Mouse (Mus musculus): ENCODE measurements at regions not wholly inside any gene's neighbourhood (a gene's known extent, or its start where the extent isn't known, plus 50 kb on each side); places are given as distances from the start of the nearest gene placed in this dataset.

DNA sequence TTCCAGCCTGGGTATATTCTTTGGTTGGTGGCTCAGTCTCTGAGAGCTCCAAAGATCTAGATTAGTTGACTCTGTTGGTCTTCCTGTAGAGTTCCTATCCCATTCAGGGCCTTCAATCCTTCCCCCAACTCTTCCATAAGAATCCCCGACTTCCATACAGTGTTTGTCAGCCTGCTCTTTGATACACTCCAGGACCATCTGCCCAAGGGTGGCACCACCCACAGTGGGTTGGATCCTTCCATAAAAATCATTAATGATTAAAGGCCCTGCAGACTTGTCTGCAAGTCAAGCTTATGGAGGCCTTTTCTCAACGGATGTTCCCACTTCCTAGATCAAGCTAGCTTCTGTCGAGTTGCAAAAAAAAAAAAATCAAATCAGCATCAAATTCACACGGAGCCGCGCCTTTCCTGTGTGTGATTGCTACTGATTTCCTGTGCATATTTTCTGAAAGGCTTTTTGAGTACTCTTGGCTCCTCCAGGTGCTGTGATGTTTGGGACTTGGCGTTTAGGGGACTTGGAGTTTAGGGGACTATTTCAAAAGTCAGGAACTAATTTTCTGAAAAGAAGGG lies 171.3 kb upstream of the Gm9833 start:
- H3K27ac ChIP-seq: no peak overlapping the region
- WGBS: 93% methylated on average over 7 of the region's 7 CpGs
- H3K9ac ChIP-seq: no peak overlapping the region
- no peaks in the 10 kb centered on the region for H3K9me3 ChIP-seq
- H3K27me3 ChIP-seq (replicated peaks): no peaks in the 10 kb centered on the region
- no peak for ATAC-seq (replicated peaks)
- no peaks in the 10 kb centered on the region for H3K4me1 ChIP-seq
- H3K4me3 ChIP-seq: no peak overlapping the region
- no peaks in the 10 kb centered on the region for H3K36me3 ChIP-seq (replicated peaks)
- H3K4me2 ChIP-seq: no peak overlapping the region

- Histone ChIP-seq H3K4me2 (no peak overlapping the region), H3K27me3 (replicated peaks) (no peaks in the 10 kb centered on the region), H3K4me3 (no peak overlapping the region), H3K36me3 (replicated peaks) (no peaks in the 10 kb centered on the region), H3K4me1 (no peaks in the 10 kb centered on the region), H3K27ac (no peak overlapping the region), H3K9ac (no peak overlapping the region), H3K9me3 (no peaks in the 10 kb centered on the region)
- WGBS: 89% methylated on average over 3 of the region's 3 CpGs
- ATAC-seq (replicated peaks): no peak
These were observed 167.6 kb upstream of the Gm9833 start for GRCm38 (mm10) chr3:9920331-9920730.

- Histone ChIP-seq H3K4me3 (no peak overlapping the region), H3K4me2 (no peak overlapping the region), H3K27me3 (replicated peaks) (no peaks in the 10 kb centered on the region), H3K9ac (no peak overlapping the region), H3K27ac (no peak overlapping the region), H3K4me1 (no peaks in the 10 kb centered on the region), H3K36me3 (replicated peaks) (no peaks in the 10 kb centered on the region), H3K9me3 (no peaks in the 10 kb centered on the region)
- 97% methylated on average over 1 of the region's 1 CpGs for WGBS
- no peak for ATAC-seq (replicated peaks)
These were observed 166.2 kb upstream of the Gm9833 start for GRCm38 (mm10) chr3:9921730-9922129.

DNA sequence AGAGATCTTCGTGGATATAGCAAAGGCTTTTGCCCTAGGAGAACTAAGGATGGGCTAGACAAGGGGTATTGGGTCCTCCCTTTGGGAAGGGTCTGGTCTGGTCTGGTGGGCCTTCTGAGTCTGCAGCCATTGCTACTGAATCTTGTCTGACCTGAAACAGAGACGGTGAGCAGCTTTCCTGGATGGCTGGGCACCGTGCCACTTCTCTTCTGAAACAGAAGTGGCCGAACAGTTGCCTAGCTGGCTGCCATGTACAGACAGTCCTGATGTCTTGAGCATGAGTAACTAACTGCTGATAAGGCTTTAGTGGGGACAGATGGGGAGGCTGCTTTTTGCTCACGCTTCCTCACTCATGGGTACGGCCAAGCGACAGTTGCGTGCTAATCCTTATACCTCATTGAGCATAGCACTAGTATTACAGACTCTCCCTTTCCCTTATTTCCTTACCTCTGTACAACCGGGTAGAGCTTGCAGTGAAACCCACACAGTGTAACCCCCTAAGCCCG lies 165.3 kb upstream of the Gm9833 start:
- 91% methylated on average over 10 of the region's 10 CpGs for WGBS
- no peaks in the 10 kb centered on the region for H3K4me1 ChIP-seq

GRCm38 (mm10) chr3:9924630-9925029 lies 163.3 kb upstream of the Gm9833 start:
- Histone ChIP-seq H3K36me3 (replicated peaks) (no peaks in the 10 kb centered on the region), H3K4me3 (no peak overlapping the region), H3K4me1 (no peaks in the 10 kb centered on the region), H3K9ac (no peak overlapping the region), H3K4me2 (no peak overlapping the region), H3K9me3 (no peaks in the 10 kb centered on the region), H3K27ac (no peak overlapping the region), H3K27me3 (replicated peaks) (no peaks in the 10 kb centered on the region)
- no peak for ATAC-seq (replicated peaks)
- WGBS: 100% methylated on average over 1 of the region's 1 CpGs

More for the DNA sequence above, 165.3 kb upstream of the Gm9833 start:
- H3K27ac ChIP-seq: no peak overlapping the region
- H3K36me3 ChIP-seq (replicated peaks): no peaks in the 10 kb centered on the region
- H3K9ac ChIP-seq: no peak overlapping the region
- H3K9me3 ChIP-seq: no peaks in the 10 kb centered on the region
- no peak for ATAC-seq (replicated peaks)
- H3K27me3 ChIP-seq (replicated peaks): no peaks in the 10 kb centered on the region
- H3K4me2 ChIP-seq: no peak overlapping the region
- no peak overlapping the region for H3K4me3 ChIP-seq

- H3K27ac ChIP-seq: no peak overlapping the region
- H3K4me2 ChIP-seq: no peak overlapping the region
- no peaks in the 10 kb centered on the region for H3K36me3 ChIP-seq (replicated peaks)
- H3K4me3 ChIP-seq: no peak overlapping the region
- no peak for ATAC-seq (replicated peaks)
- H3K27me3 ChIP-seq (replicated peaks): no peaks in the 10 kb centered on the region
- H3K4me1 ChIP-seq: no peaks in the 10 kb centered on the region
- H3K9ac ChIP-seq: no peak overlapping the region
- no peaks in the 10 kb centered on the region for H3K9me3 ChIP-seq
- 75% methylated on average over 8 of the region's 8 CpGs for WGBS
These were observed 151.0 kb upstream of the Gm9833 start for GRCm38 (mm10) chr3:9936853-9937441.

GRCm38 (mm10) chr3:9938651-9939050 lies 149.3 kb upstream of the Gm9833 start:
- no peak overlapping the region for H3K9ac ChIP-seq
- no peaks in the 10 kb centered on the region for H3K9me3 ChIP-seq
- H3K4me2 ChIP-seq: no peak overlapping the region
- H3K27me3 ChIP-seq (replicated peaks): no peaks in the 10 kb centered on the region
- no peak overlapping the region for H3K4me3 ChIP-seq
- no peaks in the 10 kb centered on the region for H3K36me3 ChIP-seq (replicated peaks)
- ATAC-seq (replicated peaks): no peak
- no peak overlapping the region for H3K27ac ChIP-seq
- no peaks in the 10 kb centered on the region for H3K4me1 ChIP-seq
- 59% methylated on average over 1 of the region's 1 CpGs for WGBS

GRCm38 (mm10) chr3:9942631-9943030 lies 145.3 kb upstream of the Gm9833 start:
- Histone ChIP-seq H3K27ac (no peak overlapping the region), H3K4me1 (no peaks in the 10 kb centered on the region), H3K9me3 (no peaks in the 10 kb centered on the region), H3K27me3 (replicated peaks) (no peaks in the 10 kb centered on the region), H3K4me3 (no peak overlapping the region), H3K4me2 (no peak overlapping the region), H3K36me3 (replicated peaks) (no peaks in the 10 kb centered on the region), H3K9ac (no peak overlapping the region)
- WGBS: 90% methylated on average over 5 of the region's 5 CpGs
- ATAC-seq (replicated peaks): no peak

DNA sequence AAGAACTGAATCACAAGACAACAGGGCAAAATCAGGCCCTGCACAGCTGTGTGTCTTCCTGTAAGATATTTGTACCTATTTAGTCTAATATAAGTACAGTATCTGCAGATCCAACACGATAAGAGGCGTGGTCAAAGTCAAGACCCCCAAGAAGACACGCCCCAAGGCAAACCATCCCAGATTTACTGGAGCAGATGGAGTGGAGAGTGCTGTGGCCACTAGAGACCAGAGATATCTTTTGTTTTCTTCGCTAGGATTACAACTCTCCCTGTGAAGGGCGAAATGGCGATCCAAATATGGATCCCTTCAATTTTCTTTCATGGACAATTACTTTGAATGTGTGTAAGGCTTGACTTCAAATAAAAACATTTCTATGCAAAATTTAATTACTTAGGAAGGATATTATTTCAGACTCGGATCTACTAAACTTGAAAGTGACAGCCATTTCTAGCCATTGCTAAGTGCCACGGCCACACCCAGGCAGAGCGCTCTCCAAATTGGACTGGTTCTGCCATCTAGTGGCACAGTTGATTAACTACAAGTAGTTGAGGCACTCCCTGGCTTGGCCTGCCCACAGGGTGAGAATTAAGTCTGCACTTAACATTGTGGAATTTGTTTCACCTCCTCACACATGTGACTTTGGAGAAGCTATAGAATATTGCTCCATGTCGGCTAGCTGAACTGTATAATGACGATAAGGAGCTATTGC lies 140.4 kb upstream of the Gm9833 start:
- Histone ChIP-seq H3K27me3 (replicated peaks) (no peaks in the 10 kb centered on the region), H3K36me3 (replicated peaks) (no peaks in the 10 kb centered on the region), H3K4me2 (no peak overlapping the region), H3K4me3 (no peak overlapping the region), H3K4me1 (no peaks in the 10 kb centered on the region), H3K9me3 (no peaks in the 10 kb centered on the region), H3K9ac (no peak overlapping the region), H3K27ac (no peak overlapping the region)
- ATAC-seq (replicated peaks): peak; percentile 94
- WGBS: 51% methylated on average over 11 of the region's 11 CpGs

- Histone ChIP-seq H3K9ac (no peak overlapping the region), H3K4me2 (no peak overlapping the region), H3K27ac (no peak overlapping the region), H3K36me3 (replicated peaks) (no peaks in the 10 kb centered on the region), H3K9me3 (no peaks in the 10 kb centered on the region), H3K27me3 (replicated peaks) (no peaks in the 10 kb centered on the region), H3K4me1 (no peaks in the 10 kb centered on the region), H3K4me3 (no peak overlapping the region)
- 72% methylated on average over 7 of the region's 7 CpGs for WGBS
- ATAC-seq (replicated peaks): peak; percentile 80
These were observed 139.8 kb upstream of the Gm9833 start for GRCm38 (mm10) chr3:9948114-9948513.

DNA sequence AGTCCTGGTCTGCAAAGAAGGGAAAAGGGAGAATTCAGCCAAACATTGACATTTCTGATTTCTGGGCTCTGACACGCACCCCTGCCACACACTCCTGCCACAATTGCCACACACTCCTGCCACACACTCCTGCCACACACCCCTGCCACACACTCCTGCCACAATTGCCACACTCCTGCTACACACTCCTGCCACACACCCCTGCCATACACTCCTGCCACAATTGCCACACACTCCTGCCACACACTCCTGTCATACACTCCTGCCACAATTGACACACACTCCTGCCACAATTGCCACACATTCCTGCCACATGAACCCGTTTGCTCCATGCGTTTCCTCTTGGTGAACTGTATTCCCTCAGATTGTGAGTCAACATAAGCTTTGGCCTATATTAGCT lies 130.0 kb upstream of the Gm9833 start:
- no peak overlapping the region for H3K27ac ChIP-seq
- H3K9ac ChIP-seq: no peak overlapping the region
- no peak overlapping the region for H3K4me3 ChIP-seq
- no peaks in the 10 kb centered on the region for H3K27me3 ChIP-seq (replicated peaks)
- no peaks in the 10 kb centered on the region for H3K36me3 ChIP-seq (replicated peaks)
- 87% methylated on average over 3 of the region's 3 CpGs for WGBS
- no peak for ATAC-seq (replicated peaks)
- H3K9me3 ChIP-seq: no peaks in the 10 kb centered on the region
- no peak overlapping the region for H3K4me2 ChIP-seq
- no peaks in the 10 kb centered on the region for H3K4me1 ChIP-seq

- 92% methylated on average over 37 of the region's 37 CpGs for WGBS
- no peak overlapping the region for H3K4me2 ChIP-seq
- H3K36me3 ChIP-seq (replicated peaks): no peaks in the 10 kb centered on the region
- H3K4me3 ChIP-seq: no peak overlapping the region
- no peaks in the 10 kb centered on the region for H3K27me3 ChIP-seq (replicated peaks)
- no peaks in the 10 kb centered on the region for H3K4me1 ChIP-seq
- no peaks in the 10 kb centered on the region for H3K9me3 ChIP-seq
- no peak overlapping the region for H3K27ac ChIP-seq
- ATAC-seq (replicated peaks): 0 out of 2 replicates have a peak, but pooled peaks have one; percentile 39
- H3K9ac ChIP-seq: no peak overlapping the region
These were observed 127.9 kb upstream of the Gm9833 start for GRCm38 (mm10) chr3:9959716-9960661.

Data from midbrain, embryonic 15.5 days (tissue).